Mouse (Mus musculus) left cerebral cortex, adult 11 months (tissue): Measurements from ENCODE around the gene Plxnb1.
A peak's percentile ranks its signal among the peaks of the same experiment; 100 is the strongest.

Experiments used
- DNase-seq: peaks from one replicate; pipeline ENCODE4 v3.0.0; 2022; ENCODE audit warnings: low spot score

The Plxnb1 gene

DNA sequence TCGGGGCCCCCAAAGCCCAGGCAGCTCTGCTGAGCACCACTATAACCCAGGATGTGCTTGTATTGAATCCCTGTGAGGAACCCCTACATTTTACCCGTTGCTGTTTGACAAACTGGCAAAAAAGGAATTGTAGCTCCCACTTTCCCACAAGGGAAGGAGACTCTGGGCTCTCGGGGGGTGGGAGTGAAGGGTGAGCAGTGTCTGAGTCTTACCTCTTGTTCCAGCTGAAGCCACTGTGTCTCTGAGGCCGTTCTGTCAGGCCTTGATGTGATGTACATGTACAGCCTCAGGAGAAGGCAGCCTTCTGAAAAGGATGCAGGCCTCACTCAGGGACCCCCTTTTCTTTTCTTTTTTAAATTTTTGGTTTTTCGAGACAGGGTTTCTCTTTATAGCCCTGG, 34.3 kb upstream of the Plxnb1 start:
- no peak for DNase-seq

DNA sequence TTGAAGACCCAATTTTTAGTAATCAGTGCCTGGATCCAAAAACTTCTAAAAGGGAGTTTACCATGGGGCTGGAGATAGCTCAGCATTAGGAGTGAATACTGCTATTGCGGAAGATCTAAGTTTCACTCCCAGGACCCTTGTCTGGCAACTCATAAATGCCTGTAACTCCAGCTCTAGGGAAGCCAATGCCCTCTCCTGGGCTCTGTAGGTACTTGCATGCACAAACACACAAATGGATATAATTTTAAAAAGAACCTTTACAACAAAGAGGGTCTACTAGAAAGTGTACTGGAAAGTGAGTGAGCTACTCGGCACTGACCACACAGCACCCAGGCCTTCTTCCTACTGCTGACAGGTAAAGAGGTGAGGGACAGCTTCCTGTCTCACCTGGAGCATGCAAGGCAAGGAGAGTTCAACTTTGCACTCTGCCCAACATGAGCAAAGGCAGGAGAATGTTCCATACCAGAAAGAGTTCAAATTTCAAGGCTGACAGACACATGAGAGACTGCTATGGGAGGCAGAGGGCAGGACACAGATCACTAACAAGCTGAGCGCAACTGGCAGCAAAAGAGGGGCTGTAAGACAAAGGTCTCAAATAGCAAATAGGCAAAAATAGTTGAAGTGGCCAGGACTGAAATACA, 27.0 kb upstream of the Plxnb1 start:
- no peak for DNase-seq

DNA sequence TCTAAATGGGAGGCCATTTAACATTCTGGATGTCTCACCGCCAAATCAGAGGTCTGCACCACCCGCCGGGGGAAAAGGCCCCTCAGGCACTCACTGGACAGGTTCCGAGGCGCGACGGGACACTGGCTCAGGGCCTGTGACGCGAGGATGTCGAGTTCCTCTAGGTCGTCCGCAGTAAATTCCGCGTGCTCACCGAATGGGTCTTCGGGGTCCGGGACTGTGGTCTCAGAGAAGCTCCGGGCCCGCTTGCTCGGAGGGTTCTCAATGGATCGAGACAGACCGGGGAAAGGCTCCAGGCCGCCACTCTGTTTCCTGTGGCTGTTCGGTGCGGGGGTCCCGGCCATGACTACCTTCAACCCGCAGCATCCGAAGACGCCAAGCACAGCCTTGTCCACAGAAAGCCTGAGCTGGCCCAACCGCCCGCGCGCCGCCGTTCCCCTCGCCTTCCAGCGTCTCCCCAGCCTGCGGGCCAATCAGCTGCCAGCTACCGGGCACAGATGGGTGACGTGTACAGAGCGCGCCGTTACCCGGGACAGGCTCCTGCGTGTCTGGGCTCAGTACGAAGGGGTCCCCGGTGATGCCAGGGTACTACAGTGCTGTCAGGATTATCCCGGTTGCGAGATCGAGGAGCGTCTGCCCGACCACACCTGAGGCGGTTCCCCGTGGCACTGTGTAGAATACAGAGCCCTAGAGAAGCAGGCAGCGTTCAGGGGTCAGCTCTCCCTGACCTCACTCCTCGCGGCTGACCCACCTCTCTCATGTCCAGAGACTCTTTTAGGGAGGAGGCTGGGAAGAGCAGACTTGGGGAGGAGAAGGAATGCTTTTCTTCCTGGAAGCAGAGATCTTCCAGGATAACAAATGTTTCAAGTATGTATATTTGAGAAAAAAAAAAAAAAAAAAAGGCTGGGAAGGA, 21.3 kb upstream of the Plxnb1 start, which contains the start of gene Atrip:
Atrip (minus strand) TSS at position 464 of the 913 bp plus-strand sequence.
- DNase-seq, result peak; percentile 88

- DNase-seq, result no peak
Observed at GRCm38 (mm10) chr9:109080516-109080915, 14.7 kb upstream of the Plxnb1 start.

- no peak for DNase-seq
Observed at GRCm38 (mm10) chr9:109081749-109082123, 13.5 kb upstream of the Plxnb1 start.

DNA sequence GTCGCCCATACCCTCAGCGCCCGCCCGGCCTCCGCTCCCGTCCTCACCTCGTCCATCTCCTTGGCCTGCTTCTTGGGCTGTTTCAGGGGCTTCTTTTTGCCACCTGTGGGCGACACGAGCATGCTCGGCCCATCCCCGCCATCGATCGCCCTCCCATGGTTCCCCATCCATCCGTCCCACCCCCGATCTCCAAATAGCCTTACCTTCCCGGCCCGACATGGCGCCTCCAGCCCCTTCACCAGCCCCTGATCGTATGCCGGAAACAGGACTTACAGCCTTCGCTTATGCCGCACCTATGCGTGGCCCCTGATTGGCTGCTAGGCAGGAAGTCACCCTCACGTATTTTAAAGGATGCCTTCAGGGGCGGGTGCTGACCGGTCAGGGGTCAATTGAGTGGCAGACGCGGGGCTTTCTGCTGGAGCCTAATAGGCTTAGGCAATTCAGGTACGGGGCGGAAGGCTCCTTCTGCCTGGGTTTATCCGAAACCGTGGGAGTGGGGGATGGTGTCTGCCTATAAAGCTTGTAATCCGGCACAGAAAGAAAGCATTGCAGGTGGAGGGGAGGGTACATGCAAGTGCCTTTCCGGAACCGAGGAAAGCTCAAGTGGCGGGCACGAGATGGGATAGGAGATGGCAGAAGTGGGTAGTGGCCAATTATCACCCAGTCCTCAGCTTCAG, 12.9 kb upstream of the Plxnb1 start, which contains the start of the genes Ccdc51 and Tma7:
Ccdc51 (plus strand) TSS at position 370 of the 677 bp plus-strand sequence.
Tma7 (minus strand) TSS at position 464 of the 677 bp plus-strand sequence.
- peak; percentile 85 for DNase-seq

- no peak for DNase-seq
Observed at GRCm38 (mm10) chr9:109084922-109085321, 10.3 kb upstream of the Plxnb1 start.

- DNase-seq, result no peak
Observed at GRCm38 (mm10) chr9:109087987-109088386, 7.2 kb upstream of the Plxnb1 start.

DNA sequence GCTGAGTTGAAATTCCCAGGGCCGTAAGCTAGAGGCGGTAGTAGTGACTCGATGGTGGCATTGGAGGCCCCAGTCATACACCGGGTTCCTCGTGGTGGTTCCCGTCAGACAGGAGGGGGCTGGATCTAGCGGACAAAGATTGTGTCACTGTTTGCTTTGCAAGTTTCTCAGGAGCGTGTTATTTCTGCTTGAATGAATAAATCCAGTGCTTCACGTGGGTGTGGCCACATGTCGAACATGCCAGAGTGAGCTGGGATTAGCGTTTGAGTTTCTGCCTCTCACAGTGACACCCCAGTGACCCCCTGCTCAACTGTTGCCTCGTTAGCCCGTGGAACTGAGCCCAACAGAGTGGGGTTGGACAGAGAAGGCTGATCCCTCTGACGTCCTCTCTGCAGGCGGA, 4.7 kb upstream of the Plxnb1 start:
- no peak for DNase-seq

- DNase-seq, result no peak
Observed at GRCm38 (mm10) chr9:109091802-109092201, 3.4 kb upstream of the Plxnb1 start.

DNA sequence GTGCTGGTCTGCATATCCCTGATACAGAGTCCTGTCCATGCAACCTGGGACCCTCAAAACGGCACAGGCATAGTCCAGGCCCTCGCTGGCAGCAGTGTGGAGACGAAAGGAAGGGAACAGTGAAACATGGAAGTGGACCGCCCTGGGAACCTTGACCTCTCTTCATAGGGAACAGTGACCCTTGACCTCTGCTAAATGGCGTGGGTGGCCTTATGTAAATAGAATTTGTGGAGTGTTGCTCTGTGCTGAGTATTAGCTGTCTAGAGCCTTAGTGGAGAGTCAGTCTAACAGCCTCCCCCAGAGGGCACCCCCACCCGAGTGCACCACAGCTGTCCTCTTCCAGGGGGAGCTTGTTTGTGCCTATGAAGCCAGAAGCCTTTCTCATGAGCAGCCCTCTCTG, 2.4 kb upstream of the Plxnb1 start:
- DNase-seq, result no peak

- DNase-seq, result no peak
Observed at GRCm38 (mm10) chr9:109093786-109094552, 1.2 kb upstream of the Plxnb1 start.

DNA sequence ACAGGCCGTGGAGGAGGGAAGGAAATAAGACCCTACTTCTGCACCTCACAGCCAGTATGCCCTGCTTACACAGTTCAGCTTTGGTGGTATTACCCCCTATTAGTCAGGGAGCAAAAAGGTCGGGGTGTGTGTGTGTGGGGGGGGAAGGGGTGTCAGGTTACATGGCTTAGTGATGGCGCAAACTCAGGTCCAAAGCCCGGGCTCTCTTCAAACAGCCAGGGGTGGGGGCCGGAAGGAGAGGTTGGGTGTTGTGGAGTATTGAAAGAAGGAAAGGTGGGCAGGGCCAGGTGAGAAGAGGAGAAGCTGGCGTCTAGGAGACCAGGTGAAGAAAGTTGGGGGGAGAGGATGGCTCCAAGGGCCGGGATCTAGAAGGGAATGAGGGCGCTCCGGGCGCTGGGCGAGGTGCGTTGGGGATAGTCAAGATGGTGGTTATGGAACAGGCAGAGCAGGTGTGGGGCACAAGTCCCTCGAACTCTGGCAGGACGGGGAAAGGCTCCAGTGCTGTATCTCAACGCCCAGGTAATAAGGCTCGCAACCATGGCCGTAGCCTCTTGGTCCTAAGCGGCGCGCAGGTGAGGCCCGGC, 544 bp upstream of the Plxnb1 start:
- no peak for DNase-seq

DNA sequence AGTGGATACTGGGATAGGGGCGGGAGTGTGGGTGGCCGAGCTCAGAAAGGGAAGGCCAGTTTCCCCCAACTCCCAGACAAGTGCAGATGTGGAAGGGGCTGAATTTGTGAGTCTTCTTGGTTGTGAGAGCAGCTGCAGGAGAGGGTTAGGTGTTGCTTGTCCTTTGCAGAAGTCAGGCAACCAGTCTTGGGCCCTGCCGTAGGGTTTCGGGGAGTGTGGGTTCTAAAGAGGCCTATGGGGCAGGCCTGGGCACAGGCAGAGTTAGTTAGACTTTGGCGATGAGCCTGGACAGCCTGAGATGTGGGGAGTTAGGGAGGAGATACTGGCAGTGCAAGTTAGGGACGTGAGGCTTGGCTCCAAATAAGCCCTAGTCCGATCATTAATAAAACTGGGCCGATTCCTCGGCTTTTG, 1.1 kb downstream of the Plxnb1 start:
- DNase-seq, result no peak

DNA sequence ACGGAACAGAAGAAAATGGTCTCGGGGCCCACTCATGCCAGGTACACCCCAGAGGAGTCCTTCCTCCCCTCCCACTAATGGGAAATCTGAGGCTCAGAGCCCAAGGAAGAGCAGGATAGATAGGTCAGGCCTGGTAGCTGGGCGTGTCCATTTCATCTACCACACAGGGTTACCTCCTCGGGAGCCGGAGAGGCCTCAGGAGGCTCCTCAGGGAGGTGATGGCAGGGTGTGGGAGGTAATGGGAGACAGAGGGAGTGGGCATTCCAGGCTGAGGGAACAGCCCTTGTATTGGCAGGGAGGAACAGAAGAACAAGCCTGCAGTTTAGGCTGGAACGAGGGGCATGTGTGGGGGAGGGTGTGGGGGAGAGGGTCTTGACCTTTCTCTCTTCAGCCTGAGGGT, 1.7 kb downstream of the Plxnb1 start:
- no peak for DNase-seq

DNA sequence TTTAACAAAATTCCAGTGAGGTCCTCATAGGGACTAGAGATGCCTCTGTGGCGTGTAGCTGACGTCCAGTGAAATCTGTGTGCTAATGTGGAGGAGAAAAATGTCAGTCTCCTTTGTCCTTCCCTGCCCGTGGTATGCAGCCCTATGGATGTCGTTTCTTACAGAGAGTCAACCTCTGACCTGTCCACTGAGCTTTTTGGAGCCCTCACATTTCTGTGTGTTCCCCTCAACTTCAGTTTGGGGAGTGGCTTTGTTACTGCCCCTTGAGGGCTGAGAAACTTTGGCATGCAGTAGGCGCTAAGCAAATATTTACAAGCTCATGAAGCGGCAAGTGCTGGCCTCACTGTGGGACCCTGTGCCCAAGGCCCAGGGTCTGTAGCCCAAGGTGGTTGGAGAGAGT, 2.1 kb downstream of the Plxnb1 start:
- DNase-seq, result no peak

- DNase-seq, result peak; percentile 63
Observed at GRCm38 (mm10) chr9:109097831-109098230, 2.6 kb downstream of the Plxnb1 start.

- no peak for DNase-seq
Observed at GRCm38 (mm10) chr9:109098366-109098765, 3.2 kb downstream of the Plxnb1 start.

GRCm38 (mm10) chr9:109098969-109099368, 3.8 kb downstream of the Plxnb1 start:
- no peak for DNase-seq

GRCm38 (mm10) chr9:109100307-109100928, 5.2 kb downstream of the Plxnb1 start:
- DNase-seq, result no peak

DNA sequence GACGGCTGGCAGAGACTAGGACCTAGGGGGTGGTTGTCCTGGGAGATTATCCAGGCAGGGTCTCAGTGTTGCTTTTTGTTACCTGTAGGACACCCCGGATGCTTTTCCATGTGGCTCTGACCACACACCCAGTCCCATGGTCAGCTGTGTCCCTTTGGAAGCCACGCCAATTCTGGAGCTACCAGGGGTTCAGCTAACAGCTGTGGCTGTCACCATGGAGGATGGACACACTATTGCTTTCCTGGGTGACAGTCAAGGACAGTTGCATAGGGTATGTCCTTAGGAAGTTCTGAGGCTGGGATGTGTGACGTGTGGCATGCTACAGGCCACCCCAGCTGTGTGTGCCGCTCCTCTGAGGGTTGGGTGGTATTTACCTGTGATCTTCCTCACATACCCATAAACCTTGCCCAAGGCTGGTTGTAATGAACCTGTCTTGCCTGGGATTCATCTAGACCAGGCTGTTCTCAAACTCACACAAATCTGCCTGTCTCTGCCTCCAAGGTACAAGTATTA, 6.8 kb downstream of the Plxnb1 start:
- no peak for DNase-seq
